Mouse (Mus musculus) inflammation-experienced regulatory T-cells, adult 6 months (primary cell): ENCODE data around the gene Rpl9-ps1. TPM values are rescaled to one million over a fixed set of nuclear protein-coding genes. Genes with fewer than 3 reads are reported as not detected.

Experiments
- ATAC-seq: one replicate; pipeline ENCODE4 v1.8.0; 2017
- polyA plus RNA-seq, 3 experiments: library from polyadenylated mRNA; unstranded; fragments of 100-300 nt; shearing (Covaris generic); gene quantifications; one replicate each; pipeline ENCODE4 v1.2.1; 2017

Gene Rpl9-ps1
- polyA plus RNA-seq, 3 experiments from 2014 or later, result not detected

DNA sequence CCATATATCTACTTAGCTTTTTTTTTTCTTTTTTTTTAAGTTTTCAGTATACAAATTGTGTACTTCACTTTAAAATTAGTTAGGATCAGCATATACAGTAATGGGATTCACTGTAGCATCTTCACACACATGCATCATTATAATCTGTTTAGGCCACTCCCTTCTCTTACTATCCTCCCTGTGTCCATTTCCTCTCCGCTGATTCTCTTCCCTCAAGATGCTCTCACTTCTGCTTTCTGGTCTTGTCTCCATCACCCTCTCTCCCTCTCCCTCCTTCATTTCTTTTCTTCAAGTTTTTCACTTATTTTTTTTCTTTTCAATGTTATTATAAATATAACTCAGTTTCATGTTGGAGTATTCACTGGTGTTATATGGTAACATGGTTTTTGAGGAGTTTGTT, 26.4 kb downstream of the Rpl9-ps1 start:
- no peak for ATAC-seq

DNA sequence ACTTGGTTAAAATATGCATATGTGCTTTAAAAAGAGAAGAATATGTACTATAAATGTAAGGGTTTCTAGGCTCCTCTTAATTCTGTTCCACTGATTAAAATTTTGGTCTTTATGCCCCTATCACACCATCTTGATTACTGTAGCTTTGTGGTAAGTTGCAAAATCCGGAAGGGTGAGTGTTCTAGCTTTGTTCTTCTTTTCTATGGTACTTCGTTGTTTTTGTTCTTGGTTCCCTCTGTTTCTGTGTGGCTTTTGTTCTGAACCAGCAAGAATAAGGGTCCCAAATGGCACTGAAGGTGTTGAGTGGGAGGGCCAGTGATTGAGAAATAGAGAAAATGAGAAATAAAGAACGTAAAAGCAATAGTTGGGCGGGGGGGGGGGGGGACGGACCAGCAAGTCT, 27.2 kb downstream of the Rpl9-ps1 start:
- no peak for ATAC-seq

DNA sequence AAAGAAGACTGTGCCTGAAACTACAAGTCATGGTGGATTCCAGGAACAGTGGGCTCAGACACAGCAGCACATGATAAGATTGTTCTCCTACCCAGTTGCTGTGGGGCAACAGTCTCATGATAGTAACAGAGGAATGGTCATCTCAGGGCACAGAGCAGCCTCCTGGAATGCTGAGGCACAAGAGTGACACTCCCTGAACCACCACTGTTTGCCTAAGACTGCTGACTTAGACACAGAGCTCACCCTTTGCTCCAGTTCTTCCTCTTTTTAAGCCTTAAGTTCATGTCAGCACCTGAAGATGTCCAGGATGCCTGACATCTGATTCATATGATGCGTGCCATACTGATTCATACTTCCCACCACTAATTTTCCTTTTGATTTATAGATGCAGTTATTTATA, 28.8 kb downstream of the Rpl9-ps1 start:
- no peak for ATAC-seq

DNA sequence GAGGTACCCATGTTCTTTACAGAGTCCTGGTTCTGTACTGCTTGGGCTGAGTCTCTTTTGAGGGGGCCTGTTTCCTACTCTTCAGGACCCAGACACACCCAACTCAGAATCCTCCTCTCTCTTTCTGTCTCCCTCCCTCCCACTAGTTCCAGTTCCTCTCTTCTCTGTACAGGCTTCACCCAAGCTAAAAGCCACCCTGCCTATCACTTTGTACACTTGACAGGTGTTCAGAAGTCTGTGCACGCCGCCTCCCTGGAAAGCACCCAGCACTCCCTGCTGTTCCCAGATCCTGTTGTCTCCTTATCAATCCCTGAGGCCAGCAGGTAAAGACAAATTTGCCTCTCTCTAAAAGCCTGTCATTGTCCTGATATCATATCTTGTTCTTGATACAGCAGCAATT, 34.5 kb downstream of the Rpl9-ps1 start:
- ATAC-seq, result no peak

DNA sequence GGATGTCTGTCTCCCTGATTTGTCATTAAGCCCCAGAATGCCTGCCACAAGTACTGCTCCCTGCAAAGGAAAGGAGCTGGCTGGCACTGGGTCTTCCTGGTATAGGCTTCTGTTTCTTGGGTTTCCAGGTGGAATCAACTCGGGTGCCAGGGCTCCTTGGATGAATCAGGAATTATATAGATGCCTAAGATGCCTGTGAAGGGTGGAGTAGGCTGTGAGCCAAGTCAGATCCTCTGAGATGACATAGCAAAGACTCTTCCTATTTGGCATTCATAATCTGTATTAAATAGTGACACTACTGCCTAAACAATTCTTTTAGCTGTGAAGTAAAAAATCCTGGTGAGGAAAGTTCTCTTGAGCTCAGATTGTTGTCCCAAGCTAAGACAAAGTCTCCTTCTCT, 39.0 kb downstream of the Rpl9-ps1 start:
- ATAC-seq, result no peak

DNA sequence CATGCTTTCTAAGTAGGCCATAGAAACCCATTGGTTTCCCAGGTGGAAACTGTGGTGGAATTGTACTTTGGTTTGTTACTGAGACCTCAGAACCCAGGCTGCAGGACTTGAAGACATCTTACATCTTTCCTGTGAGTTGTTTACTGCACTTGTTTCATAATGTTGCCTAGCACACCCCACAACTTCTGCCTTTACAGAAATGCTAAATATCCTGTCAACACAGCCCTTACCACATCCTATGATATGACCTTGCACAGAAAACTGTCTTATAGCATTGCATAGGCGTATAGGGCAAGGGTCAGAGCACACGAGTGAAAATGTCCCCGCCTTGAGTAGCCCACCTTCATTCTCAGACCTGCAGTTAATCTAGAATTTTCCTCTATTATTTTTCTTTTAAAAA, 39.9 kb downstream of the Rpl9-ps1 start:
- ATAC-seq, result no peak

DNA sequence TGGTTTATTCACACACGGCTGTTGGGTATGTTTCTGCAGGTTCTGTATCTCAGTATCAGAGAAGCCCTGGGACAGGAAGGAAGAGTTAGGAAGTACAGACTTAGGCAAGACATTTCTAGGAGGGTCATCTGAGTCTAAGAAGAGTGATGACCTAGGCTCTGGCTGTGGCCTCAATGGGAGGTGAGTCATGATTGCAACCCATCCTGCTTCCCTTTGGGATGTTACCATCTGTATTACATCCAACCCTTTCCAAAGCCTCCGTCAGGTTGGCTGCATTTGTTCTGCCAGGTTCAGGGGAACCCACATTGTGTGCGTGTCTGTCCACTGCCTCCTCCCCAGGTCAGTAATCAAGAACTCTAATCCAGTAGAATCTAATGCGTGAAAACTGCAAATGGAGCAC, 40.7 kb downstream of the Rpl9-ps1 start:
- no peak for ATAC-seq

DNA sequence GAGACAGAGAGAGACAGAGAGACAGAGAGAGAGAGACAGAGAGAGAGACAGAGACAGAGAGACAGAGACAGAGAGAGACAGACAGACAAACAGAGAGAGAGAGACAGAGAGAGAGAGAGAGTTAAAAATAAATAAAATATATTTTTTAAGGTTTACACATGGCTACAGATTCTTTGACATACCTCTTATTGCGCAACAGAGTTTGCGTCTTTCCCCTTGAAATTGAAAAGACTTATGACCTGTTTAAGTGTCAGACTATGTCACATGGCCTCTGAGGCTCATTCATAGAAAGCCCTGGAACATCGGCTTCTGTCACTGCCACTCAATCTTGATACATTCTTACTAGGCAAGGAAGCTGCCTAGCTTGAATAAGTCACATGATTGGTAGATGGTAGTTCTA, 42.0 kb downstream of the Rpl9-ps1 start:
- ATAC-seq, result no peak

DNA sequence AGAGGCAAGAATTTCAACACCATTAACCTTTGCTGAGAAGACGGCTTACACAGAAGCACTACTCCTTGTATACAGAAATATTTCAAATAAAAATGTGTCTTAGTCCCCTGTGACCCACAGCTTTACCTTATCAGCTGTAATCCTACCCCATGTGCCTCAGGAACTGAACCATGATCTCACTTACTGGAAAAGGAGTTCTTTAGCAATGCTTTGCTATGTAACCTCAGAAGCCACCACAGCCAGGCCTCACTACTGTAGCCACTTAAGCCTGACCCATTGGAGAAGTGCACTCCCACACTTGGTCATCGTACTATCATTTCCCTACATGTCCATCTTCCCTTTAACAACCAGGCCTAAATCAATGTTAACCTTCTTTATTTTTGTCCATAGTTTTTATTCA, 44.8 kb downstream of the Rpl9-ps1 start:
- ATAC-seq, result no peak

DNA sequence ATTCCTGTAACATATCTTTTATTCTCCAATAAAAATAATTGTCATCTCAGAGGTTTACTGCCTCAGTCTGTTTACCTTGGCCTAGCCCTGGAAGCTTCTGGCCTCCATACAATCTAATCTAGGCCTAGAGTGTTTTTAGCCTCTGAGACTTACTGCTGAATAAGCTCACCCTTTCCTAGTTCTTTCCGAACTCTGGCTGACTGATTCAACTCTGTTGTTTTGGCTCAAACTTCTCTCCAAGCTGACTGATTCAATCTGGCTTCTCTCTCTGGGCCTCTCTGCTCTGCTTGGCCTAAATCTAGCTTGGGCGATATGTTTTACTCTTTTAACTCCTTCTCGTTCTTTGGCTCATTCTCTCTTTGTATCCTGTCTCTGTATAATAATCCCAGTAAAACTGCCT, 46.4 kb downstream of the Rpl9-ps1 start:
- no peak for ATAC-seq

DNA sequence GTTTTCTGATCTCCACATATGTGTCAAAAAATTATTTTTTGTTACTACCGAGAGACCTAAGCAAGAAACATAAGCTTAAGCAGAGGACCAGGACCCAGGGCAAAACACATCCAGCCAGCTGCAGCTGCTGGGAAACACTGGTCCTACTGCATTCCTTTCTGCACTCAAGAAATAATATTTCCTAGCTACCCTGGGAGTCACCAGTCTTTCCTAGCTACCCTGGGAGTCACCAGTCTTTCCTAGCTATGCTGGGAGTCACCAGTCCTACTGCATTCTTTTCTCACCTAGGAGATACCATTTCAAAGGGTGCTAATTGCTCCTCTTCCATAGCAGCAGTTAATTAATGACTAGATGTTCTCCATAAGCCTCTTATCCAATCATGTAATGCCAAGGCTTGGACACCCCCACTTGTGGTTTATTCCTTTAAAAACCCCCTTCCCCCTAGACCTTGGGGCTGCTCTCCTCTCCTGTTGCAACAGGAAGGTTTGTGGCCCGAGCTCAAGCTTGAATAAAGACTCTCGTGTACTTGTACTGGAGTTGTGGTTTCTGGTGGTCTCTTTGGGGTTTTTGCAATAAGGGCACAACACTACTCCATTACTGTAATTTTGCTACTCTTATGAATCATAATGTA, 47.1 kb downstream of the Rpl9-ps1 start:
- no peak for ATAC-seq

DNA sequence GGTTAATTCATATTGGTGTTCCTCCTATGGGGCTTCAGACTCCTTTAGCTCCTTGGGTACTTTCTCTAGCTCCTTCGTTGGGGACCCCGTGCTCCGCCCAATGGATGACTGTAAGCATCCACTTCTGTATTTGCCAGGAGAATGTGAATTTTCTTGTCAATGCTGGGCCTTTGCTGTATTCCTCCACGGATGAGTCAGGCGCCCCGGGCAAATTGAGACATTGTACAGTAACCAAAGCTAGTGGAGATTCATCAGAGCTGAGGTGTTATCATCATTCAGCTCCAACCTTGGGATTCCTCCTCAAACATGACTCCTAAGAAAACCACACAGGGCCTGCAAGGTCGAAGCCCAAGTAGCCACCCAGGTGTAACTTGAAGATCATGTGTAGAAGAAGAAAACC, 47.6 kb downstream of the Rpl9-ps1 start:
- ATAC-seq, result no peak

DNA sequence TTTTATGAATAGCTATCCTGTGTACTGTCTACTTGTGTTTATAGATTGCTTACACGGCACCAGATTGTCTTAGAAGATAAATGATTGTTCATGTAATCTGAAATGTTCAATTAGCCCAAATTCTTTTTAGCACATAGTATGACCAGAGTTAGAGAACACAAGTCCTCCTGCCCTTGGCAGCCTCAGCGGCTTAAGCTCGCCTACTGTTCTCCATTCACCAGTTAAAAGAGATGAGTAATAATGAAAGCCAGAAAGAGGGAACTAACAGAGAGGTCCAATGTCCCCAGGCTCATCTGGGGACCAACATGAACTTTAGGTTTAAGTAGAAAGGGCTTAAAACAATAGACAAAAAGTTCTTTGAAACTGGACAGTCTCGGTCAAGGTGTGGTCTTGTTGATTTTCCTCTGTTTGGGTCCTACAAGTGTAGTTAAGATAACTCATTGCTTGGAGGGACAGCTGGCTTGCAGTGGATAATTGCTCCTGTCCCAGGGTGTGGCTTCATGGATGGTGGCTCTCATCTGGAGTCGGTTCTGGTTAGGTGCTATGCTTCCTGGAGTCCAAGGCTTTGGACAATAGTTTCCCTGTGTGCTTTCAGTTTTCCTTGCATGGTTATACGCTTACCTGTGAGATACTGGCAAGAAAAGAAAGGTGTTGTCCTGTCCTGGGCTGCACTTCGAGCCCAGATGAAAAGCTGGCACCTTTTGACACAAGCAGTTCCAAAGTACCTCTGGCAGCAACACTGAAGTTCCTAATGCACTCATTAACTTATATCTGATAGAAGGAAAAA, 49.6 kb downstream of the Rpl9-ps1 start:
- ATAC-seq, result no peak

Other genes starting within 250 kb of the Rpl9-ps1 start
- gene Rasl10b, start 236.5 kb downstream of the Rpl9-ps1 start, polyA plus RNA-seq, result not detected
- not detected for gene Gas2l2, start 216.2 kb downstream of the Rpl9-ps1 start, polyA plus RNA-seq
- 1 to 10 TPM in 1 of 3 experiments, under 1 TPM in 1, not detected in 1; 0.48 to 1.6 TPM for gene 1700020L24Rik, start 207.9 kb downstream of the Rpl9-ps1 start, polyA plus RNA-seq
- gene Mmp28, start 182.6 kb downstream of the Rpl9-ps1 start, polyA plus RNA-seq, result not detected
- gene Taf15, start 172.5 kb downstream of the Rpl9-ps1 start, polyA plus RNA-seq, result 10 to 100 TPM; 17.8 to 20.6 (median 19.4) TPM
- 1 to 10 TPM in 1 of 3 experiments, under 1 TPM in 1, not detected in 1; 0.24 to 6.5 TPM for gene Heatr9, start 123.4 kb downstream of the Rpl9-ps1 start, polyA plus RNA-seq
- gene Ccl5, start 115.1 kb downstream of the Rpl9-ps1 start, polyA plus RNA-seq, result 1,000 to 10,000 TPM in 1 of 3 experiments, 100 to 1,000 TPM in 2; 180 to 6,393 (median 256) TPM
- not detected for gene Ccl9, start 67.0 kb downstream of the Rpl9-ps1 start, polyA plus RNA-seq
- 1 to 10 TPM in 1 of 3 experiments, not detected in 2; 1.3 TPM for gene Ccl6, start 52.5 kb downstream of the Rpl9-ps1 start, polyA plus RNA-seq
- gene Ccl3, start 3.7 kb upstream of the Rpl9-ps1 start, polyA plus RNA-seq, result 10 to 100 TPM in 1 of 3 experiments, 1 to 10 TPM in 1, under 1 TPM in 1; 0.75 to 40.0 (median 1.2) TPM
- 100 to 1,000 TPM in 1 of 3 experiments, 1 to 10 TPM in 2; 6.4 to 184 (median 8.0) TPM for gene Ccl4, start 17.0 kb upstream of the Rpl9-ps1 start, polyA plus RNA-seq
- gene Wfdc17, start 58.4 kb upstream of the Rpl9-ps1 start, polyA plus RNA-seq, result 1 to 10 TPM in 2 of 3 experiments, under 1 TPM in 1; 0.90 to 1.9 (median 1.4) TPM
- gene Wfdc18, start 63.4 kb upstream of the Rpl9-ps1 start, polyA plus RNA-seq, result not detected
- not detected for gene Wfdc21, start 101.3 kb upstream of the Rpl9-ps1 start, polyA plus RNA-seq
- 10 to 100 TPM; 28.7 to 42.7 (median 36.0) TPM for gene Heatr6, start 108.1 kb upstream of the Rpl9-ps1 start, polyA plus RNA-seq
- not detected for gene Hnf1b, start 204.4 kb upstream of the Rpl9-ps1 start, polyA plus RNA-seq